Mouse (Mus musculus): Measurements from ENCODE around the gene Krtap6-2. TPM values are rescaled to one million over a fixed set of nuclear protein-coding genes. Genes with fewer than 3 reads are reported as not detected.

Krtap6-2 gene
- not detected in 2 replicates for polyA plus RNA-seq (2012; rRNA removed)

DNA sequence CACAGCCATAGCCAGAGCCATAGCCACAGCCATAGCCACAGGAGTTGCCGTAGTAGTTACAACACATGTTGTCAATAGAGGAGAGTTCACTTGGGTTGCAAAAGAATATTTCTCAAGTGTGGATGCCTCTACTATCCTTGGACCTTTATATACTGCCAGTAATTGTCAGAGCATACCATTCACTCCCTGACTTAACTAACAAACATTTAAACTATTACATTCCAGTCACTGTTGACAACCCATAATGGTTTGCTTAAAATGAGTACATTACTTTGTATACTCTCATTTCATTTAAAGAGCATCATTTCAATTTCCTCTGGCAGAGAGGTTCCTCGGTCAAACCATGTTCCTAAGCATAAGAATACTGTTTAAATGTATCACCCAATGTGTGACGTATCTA, at the start of gene Krtap6-2:
TSS of gene Krtap6-2 (minus strand) at position 101 of the 400 bp plus-strand sequence.
- DNase-seq (ENCODE audit: low read depth), result no peak

DNA sequence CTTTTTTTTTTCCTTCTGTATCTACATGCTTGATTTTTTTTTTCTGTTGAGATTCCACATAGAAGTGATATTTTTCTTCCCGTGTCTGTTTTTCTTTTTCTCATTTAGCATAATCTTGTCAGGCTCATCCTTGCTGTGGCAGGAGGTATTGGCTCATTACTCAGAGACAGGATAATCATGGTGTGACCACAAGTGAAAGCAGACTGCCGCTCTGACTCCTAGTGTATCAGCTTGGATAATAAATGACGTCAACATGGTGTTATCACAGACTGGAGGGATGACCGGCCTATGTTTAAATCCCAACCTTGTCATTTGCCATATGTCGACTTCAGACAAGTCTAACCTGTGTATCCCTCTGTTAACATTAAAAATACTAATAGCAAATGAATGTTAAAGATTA, 41.3 kb upstream of the Krtap6-2 start:
- DNase-seq (ENCODE audit: low read depth), result no peak

DNA sequence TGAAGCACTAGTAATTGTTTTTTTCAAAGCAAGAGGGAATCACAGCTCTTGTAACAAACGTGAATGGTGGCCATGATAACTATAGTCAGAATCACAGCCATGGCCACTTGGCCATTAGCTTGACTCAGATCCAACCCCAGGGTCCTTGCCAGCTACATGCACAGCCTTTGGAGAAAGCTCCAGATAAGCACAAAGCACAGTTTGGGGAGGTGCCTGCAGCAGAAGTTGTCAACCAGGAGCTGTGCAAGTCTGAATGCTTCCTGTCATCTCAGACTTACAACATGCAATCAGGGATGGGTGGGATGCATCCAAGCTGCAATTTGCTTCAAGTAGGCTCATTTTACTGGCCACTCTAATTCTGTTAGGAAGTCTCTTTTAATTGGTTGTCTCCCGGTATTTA, 9.7 kb upstream of the Krtap6-2 start:
- DNase-seq (ENCODE audit: low read depth), result no peak

DNA sequence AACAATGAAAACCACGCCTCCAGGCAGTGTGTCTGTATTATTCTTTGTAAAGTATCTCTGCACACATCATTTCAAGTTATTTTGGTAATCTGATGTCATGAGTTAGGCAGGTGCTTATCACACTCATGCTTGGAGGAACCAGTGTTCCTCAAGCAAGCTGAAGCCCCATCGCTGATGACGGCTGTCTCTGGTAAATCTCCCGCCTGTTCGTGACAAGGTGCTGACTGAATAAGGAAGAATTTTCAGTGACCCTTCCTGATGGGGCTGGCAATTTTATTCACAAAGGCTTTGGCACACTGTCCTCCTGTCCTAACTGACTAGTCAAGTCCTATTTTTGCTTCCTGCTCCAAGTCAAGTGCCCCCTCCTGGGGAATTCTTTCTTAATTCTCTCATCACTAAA, 5.4 kb upstream of the Krtap6-2 start:
- no peak for DNase-seq (ENCODE audit: low read depth)

DNA sequence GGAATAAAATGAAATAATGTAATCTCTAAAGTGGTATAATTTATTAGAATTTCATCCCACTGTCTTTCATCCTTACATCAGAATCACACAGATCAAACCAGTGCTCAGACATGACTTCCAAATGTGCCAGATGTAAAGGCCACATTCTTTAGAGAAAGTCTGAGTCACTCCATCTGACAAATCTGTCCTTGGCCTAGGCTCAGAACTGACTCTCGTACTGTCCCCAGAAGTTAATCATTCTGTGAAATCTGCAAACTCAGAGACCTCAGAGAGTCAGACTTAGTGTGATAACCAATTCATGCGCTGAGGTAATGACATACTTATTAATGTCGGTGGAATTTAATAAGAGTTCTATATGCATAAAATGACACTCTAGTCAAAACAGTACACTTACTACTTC, 3.6 kb downstream of the Krtap6-2 start:
- no peak for DNase-seq (ENCODE audit: low read depth)

DNA sequence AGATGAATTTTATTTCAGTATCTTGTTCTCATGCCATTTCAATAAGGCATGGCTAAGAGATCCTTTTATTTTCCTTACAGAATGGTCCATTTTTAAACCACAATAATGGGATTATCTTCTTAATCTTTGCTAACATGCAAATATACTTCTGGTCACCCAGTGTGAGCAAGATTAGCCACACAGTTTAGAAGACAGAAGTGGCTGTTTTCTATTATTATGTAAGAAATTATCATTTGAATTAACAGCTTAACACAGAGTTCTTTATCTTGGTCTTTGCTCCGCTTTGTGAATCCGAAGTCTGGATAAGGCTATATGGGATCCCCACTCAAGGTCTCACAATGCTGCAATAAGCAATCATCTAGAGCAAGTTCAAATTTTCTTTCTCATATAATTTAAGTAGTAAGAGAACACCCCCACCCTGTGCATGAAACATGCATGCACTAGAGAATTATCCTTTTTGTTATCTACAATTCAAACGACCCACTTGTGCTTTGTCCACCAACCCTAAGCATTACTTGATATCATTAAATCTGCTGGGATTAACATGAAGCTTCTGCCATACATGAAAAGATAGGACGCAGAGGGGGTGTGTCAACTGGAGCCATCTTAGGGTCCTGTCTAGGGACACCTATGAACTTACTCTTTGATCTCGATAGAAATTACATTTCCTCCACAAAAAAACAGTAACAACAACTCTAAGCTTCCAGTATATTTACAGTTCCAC, 9.4 kb downstream of the Krtap6-2 start:
- no peak for DNase-seq (ENCODE audit: low read depth)

DNA sequence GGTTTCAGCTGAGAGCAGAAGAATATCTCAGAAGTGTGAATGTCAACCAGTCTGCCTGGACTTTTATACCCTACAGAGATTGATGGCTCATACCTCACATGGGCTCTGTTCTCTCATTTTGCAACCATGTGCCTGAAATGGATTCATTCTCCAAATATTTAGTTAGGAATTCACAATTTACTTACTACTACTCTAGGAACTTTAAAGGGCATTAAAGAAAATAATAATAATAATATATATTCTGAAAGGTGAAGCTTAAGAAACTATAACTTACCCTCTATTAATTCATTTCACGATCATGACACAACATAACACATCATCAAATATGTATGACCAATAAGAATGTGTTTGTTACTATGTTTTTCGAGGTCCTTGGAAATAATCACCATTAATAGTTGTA, 16.1 kb downstream of the Krtap6-2 start, which contains the start of gene Krtap21-1:
TSS of gene Krtap21-1 (minus strand) at position 101 of the 400 bp plus-strand sequence.
- DNase-seq (ENCODE audit: low read depth), result no peak

DNA sequence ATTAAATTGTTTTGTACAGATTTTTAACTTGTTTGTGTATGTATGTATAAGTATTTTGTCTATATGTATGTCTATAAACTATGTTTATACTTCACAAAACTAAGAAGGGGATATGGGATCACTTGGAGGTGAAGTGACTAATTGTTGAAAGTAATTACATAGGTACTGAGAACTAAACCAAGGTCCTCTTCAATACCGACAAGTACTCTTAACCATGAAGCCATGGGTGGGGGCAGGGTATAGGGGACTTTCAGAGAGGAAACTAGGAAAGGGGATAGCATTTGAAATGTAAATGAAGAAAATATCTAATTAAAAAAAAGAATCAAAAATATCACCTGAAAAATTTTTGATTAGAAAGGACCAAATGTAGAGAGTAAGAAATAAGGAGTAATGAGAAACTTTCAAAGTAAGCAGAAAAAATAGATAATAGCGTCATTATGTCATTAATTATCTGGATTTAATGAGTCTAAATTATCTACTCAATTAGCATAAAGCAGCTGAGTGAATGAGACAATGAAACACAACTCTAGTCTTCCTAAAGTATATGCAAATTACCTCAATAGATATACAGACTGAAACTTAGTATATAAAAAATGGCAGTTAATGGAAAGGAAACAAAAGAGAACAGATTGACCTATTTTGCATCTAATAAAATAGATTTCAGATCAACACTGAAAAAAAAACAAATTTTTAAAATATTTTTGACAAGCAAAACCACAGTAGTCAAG, 47.0 kb downstream of the Krtap6-2 start:
- DNase-seq (ENCODE audit: low read depth), result no peak

Other genes with a start within 250 kb of the Krtap6-2 start
- gene 1110057P08Rik, start 245.4 kb downstream of the Krtap6-2 start, polyA plus RNA-seq (2012; rRNA removed), result not detected in 2 replicates
- not detected in 2 replicates for gene Krtap20-2, start 214.2 kb downstream of the Krtap6-2 start, polyA plus RNA-seq (2012; rRNA removed)
- gene Krtap21-1, start 16.2 kb downstream of the Krtap6-2 start, polyA plus RNA-seq (2012; rRNA removed), result not detected in 2 replicates
- gene Krtap8-1, start 67.8 kb upstream of the Krtap6-2 start, polyA plus RNA-seq (2012; rRNA removed), result not detected in 2 replicates
- not detected in 2 replicates for gene Krtap7-1, start 88.2 kb upstream of the Krtap6-2 start, polyA plus RNA-seq (2012; rRNA removed)
- 0.16 and 0.32 TPM in 2 replicates for gene Krtap11-1, start 151.1 kb upstream of the Krtap6-2 start, polyA plus RNA-seq (2012; rRNA removed)